Mouse (Mus musculus) intestine, postnatal 0 days (tissue): Measurements from ENCODE around the gene Tenm1. TPM values are rescaled to one million over a fixed set of nuclear protein-coding genes. Genes with fewer than 3 reads are reported as not detected.

ENCODE experiments used
- ATAC-seq: fragments of 200-750 bp; cut with Nextera tagmentation; 2 replicates; pipeline ENCODE4 v1.8.0; 2017; ENCODE audit warnings: mild to moderate bottlenecking, moderate TSS enrichment, moderate library complexity
- H3K27ac ChIP-seq: fragments of 300-500 bp; sonication (generic); 2 replicates; pipeline ENCODE4 v1.5.1; 2014; ENCODE audit warnings: mild to moderate bottlenecking, low read depth, low read length, moderate library complexity
- H3K27me3 ChIP-seq: fragments of 300-500 bp; sonication (generic); replicated peaks from 2 replicates; pipeline ENCODE4 v1.6.1; 2014; ENCODE audit warnings: low read length, mixed read lengths; ENCODE audit not compliant: control insufficient read depth, insufficient read depth
- H3K36me3 ChIP-seq: fragments of 300-500 bp; sonication (generic); 2 replicates; pipeline ENCODE4 v1.6.1; 2014; ENCODE audit warnings: mild to moderate bottlenecking, moderate library complexity; ENCODE audit not compliant: control insufficient read depth, insufficient read depth
- H3K4me1 ChIP-seq: fragments of 300-500 bp; sonication (generic); replicated peaks from 2 replicates; pipeline ENCODE4 v1.6.1; 2014; ENCODE audit warnings: antibody characterized with exemption, low read length, mixed read lengths; ENCODE audit not compliant: control insufficient read depth, insufficient read depth
- H3K4me2 ChIP-seq: fragments of 300-500 bp; sonication (generic); replicated peaks from 2 replicates; pipeline ENCODE4 v1.6.1; 2014; ENCODE audit warnings: low read depth, mild to moderate bottlenecking, moderate library complexity
- H3K4me3 ChIP-seq: fragments of 300-500 bp; sonication (generic); 2 replicates; pipeline ENCODE4 v1.5.1; 2014; ENCODE audit warnings: low read depth, low read length
- H3K9ac ChIP-seq: fragments of 300-500 bp; sonication (generic); 2 replicates; pipeline ENCODE4 v1.6.1; 2014; ENCODE audit warnings: mild to moderate bottlenecking, low read depth, low read length
- H3K9me3 ChIP-seq: fragments of 300-500 bp; sonication (generic); 2 replicates; pipeline ENCODE4 v1.6.1; 2016; ENCODE audit warnings: mixed run types; ENCODE audit not compliant: control insufficient read depth
- CTCF ChIP-seq: sonication (generic); IDR thresholded peaks from 2 replicates; pipeline ENCODE4 v1.5.1; 2016; ENCODE audit warnings: low read depth, mild to moderate bottlenecking, control low read depth, antibody characterized with exemption, moderate library complexity
- WGBS: fragments of 180-500 bp; shearing (Covaris S2); extraction: QIAGEN DNeasy Blood & Tissue Kit; methylation state at CpG from one replicate; pipeline ENCODE4 v1.1.7; 2014; 5-methylcytosine and 5-hydroxymethylcytosine counted together
- polyA plus RNA-seq: library from polyadenylated mRNA; unstranded; fragments of >200 nt; fragmentation: Nextera tagmentation; extraction: Ambion mirVana; gene quantifications from 2 replicates; pipeline ENCODE4 v1.2.1, GENCODE M21; 2015

The Tenm1 gene
- polyA plus RNA-seq, 1 experiment from 2014 or later: 0.23 TPM

- no peak overlapping the region for H3K4me2 ChIP-seq
- no peak overlapping the region for H3K27ac ChIP-seq
- H3K36me3 ChIP-seq: no peaks in the 10 kb centered on the region
- no peak overlapping the region for H3K9ac ChIP-seq
- no peaks in the 10 kb centered on the region for H3K27me3 ChIP-seq
- WGBS: 73% methylated on average over 2 of the region's 2 CpGs
- no peak overlapping the region for H3K4me3 ChIP-seq
- no peak for ATAC-seq
- no peak for TF ChIP-seq CTCF
- H3K4me1 ChIP-seq: no peaks in the 10 kb centered on the region
- no peaks in the 10 kb centered on the region for H3K9me3 ChIP-seq
These were observed 917.8 kb downstream of the Tenm1 start for GRCm38 (mm10) chrX:42511105-42511504.

- H3K4me2 ChIP-seq: no peak within 1 kb of the TSS
- TF ChIP-seq CTCF: no peak
- H3K36me3 ChIP-seq: no peaks in the 10 kb centered on the region
- no peaks in the 10 kb centered on the region for H3K9me3 ChIP-seq
- no peaks in the 10 kb centered on the region for H3K4me1 ChIP-seq
- 71% methylated on average over 13 of the region's 13 CpGs for WGBS
- no peak within 1 kb of the TSS for H3K4me3 ChIP-seq
- H3K27ac ChIP-seq: no peak within 1 kb of the TSS
- no peak for ATAC-seq
- H3K9ac ChIP-seq: no peak within 1 kb of the TSS
- no peaks in the 10 kb centered on the region for H3K27me3 ChIP-seq
These were observed 926.5 kb downstream of the Tenm1 start, which contains the start of gene Sh2d1a for GRCm38 (mm10) chrX:42502291-42503043. TSS of gene Sh2d1a (plus strand) at chrX:42502453.

GRCm38 (mm10) chrX:42500538-42500937 lies 928.4 kb downstream of the Tenm1 start:
- Histone ChIP-seq H3K4me3 (no peak overlapping the region), H3K36me3 (no peaks in the 10 kb centered on the region), H3K27ac (no peak overlapping the region), H3K9me3 (no peaks in the 10 kb centered on the region), H3K27me3 (no peaks in the 10 kb centered on the region), H3K4me2 (no peak overlapping the region), H3K4me1 (no peaks in the 10 kb centered on the region), H3K9ac (no peak overlapping the region)
- no peak for ATAC-seq
- no peak for TF ChIP-seq CTCF

DNA sequence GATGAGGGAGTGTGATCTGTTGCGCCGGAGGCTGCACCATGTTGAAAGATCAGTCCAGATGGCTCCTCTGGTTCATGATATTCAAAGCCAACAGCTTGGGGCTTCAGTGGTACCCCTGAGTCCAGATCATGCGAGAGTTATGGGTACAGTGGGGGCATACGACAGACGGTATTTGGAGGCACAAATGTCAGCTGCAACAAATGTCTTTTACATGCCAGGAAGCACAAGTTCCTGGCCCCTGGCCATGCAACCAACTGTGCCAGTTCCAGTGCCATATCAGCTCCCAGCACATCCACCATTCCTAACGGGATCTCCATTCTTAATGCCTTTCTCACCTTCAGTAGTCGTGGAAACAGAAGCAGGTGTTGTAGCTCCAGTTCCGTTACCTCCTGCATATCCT lies 938.6 kb downstream of the Tenm1 start:
- no peaks in the 10 kb centered on the region for H3K27me3 ChIP-seq
- no peak for ATAC-seq
- 94% methylated on average over 8 of the region's 8 CpGs for WGBS
- no peak overlapping the region for H3K9ac ChIP-seq
- no peak overlapping the region for H3K4me2 ChIP-seq
- no peak overlapping the region for H3K4me3 ChIP-seq
- no peaks in the 10 kb centered on the region for H3K36me3 ChIP-seq
- no peak for TF ChIP-seq CTCF
- H3K27ac ChIP-seq: no peak overlapping the region
- H3K4me1 ChIP-seq: no peaks in the 10 kb centered on the region
- no peaks in the 10 kb centered on the region for H3K9me3 ChIP-seq

DNA sequence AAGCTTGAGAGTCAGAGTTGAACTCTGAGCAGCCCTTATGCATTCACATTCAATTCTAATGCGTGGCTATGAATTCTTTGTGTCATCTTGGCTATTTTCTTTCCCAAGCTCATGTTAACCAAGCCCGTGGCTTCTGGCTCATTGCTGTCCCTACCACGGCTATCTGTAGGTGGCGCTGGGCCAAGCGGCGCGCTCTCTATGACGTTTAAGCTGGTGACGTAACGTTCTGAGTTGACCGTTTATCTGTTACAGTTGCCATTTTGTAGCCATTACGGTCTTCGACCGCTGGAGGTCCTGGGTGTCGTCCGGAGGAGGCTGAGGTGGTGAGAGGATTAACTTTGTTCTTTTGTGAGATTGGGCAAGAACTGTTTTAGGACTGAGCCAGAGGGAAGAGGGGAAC lies 939.5 kb downstream of the Tenm1 start, which contains the start of gene Tex13c2:
Gene Tex13c2 (plus strand): TSS at position 246 of the 400 bp plus-strand sequence.
- Histone ChIP-seq H3K27me3 (no peaks in the 10 kb centered on the region), H3K9ac (no peak within 1 kb of the TSS), H3K4me1 (no peaks in the 10 kb centered on the region), H3K9me3 (no peaks in the 10 kb centered on the region), H3K4me3 (no peak within 1 kb of the TSS), H3K4me2 (no peak within 1 kb of the TSS), H3K36me3 (no peaks in the 10 kb centered on the region), H3K27ac (no peak within 1 kb of the TSS)
- 87% methylated on average over 16 of the region's 16 CpGs for WGBS
- no peak for TF ChIP-seq CTCF
- no peak for ATAC-seq

Other genes with a start within 250 kb of the Tenm1 start
- gene Tex13c1, start 162.0 kb upstream of the Tenm1 start, polyA plus RNA-seq: not detected in 2 replicates